Mouse (Mus musculus): ENCODE measurements around the gene Tmc4.

- TF ChIP-seq POLR2A (IDR thresholded peaks at IDR 0.05; ENCODE audit: control insufficient read depth, low read depth, low read length) (no peak), CTCF (IDR thresholded peaks at IDR 0.05; ENCODE audit: control insufficient read depth, insufficient read depth, insufficient replicate concordance, low read depth, low read length) (no peak)
Measured at GRCm38 (mm10) chr7:3684698-3685097, 7.3 kb upstream of the Tmc4 start.

Measured in testis, adult 2 months (tissue).